Mouse (Mus musculus): ENCODE data around the gene Sh3pxd2b. TPM values are rescaled to one million over a fixed set of nuclear protein-coding genes. Genes with fewer than 3 reads are reported as not detected.

The Sh3pxd2b gene
- polyA plus RNA-seq, 1 experiment from 2014 or later = 28.4 TPM

DNA sequence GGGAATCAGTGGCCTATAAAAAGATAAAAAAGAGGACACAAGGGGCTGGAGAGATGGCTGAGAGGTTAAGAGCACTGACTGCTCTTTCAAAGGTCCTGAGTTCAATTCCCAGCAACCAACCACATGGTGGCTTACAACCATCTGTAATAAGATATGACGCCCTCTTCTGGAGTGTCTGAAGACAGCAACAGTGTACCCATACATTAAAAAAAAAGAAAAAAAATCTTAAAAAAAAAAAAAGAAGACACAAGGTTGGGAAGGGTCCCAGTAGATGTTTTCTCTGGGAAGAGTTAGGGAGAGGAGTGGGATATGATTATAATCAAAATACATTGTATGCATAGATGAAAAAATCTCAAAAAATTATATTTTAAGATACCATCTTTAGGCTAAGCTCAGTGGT is 97.5 kb downstream of the Sh3pxd2b start:
- ATAC-seq (replicated peaks; ENCODE audit: low FRiP score) = no peak
- H3K27me3 ChIP-seq (ENCODE audit: control insufficient read depth, insufficient read depth, low read length) = no peaks in the 10 kb centered on the region
- no peak overlapping the region for H3K4me3 ChIP-seq (ENCODE audit: low read depth, low read length)
- DNase-seq (ENCODE audit: low spot score) = no peak
- H3K4me2 ChIP-seq (ENCODE audit: low read depth, low read length, severe bottlenecking) = no peak overlapping the region
- no peaks in the 10 kb centered on the region for H3K9me3 ChIP-seq (ENCODE audit: control insufficient read depth, low read length)
- H3K9ac ChIP-seq (ENCODE audit: low read length) = no peak overlapping the region
- WGBS = 80% methylated on average over 1 of the region's 1 CpGs
- H3K36me3 ChIP-seq (ENCODE audit: control insufficient read depth, insufficient read depth, low read length) = no peaks in the 10 kb centered on the region
- no peaks in the 10 kb centered on the region; the same call in 1 of the 2 replicates for H3K4me1 ChIP-seq (replicated peaks; ENCODE audit: control insufficient read depth, insufficient read depth, low read length)
- no peak overlapping the region for H3K27ac ChIP-seq (ENCODE audit: low read depth, low read length)

DNA sequence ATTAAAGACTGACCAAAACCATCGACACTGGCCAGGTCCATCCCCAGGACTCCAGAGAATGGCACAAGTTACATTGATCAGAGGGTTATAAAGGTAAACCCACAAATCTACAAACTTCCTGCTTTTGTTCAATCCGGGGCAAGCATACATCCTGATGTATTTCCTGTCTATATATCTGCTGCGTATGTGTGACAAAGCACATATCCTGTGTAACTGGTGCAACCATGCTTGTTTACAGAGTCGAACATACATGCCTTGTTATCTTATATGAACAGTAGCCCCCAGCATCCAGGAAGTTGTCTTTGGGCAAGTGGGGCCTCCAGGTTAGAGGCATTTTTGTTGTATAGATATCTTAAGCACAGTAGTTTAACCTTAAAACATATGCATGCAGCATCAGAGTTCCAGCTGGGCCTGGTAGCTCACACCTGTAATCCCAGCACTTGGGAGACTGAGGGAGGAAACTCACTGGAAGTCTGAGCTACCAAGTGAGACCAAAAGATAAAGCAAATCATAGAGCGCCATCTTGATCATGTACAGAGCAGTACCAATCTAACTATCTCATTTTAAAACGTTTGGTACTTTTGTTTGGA is 98.1 kb downstream of the Sh3pxd2b start:
- WGBS = 88% methylated on average over 6 of the region's 6 CpGs
- DNase-seq (ENCODE audit: low spot score) (no peak), ATAC-seq (replicated peaks; ENCODE audit: low FRiP score) (no peak)
- no peaks in the 10 kb centered on the region for H3K36me3 ChIP-seq (ENCODE audit: control insufficient read depth, insufficient read depth, low read length)
- no peaks in the 10 kb centered on the region; the same call in 1 of the 2 replicates for H3K4me1 ChIP-seq (replicated peaks; ENCODE audit: control insufficient read depth, insufficient read depth, low read length)
- H3K9me3 ChIP-seq (ENCODE audit: control insufficient read depth, low read length) = no peaks in the 10 kb centered on the region
- no peak overlapping the region for H3K9ac ChIP-seq (ENCODE audit: low read length)
- H3K4me3 ChIP-seq (ENCODE audit: low read depth, low read length) = no peak overlapping the region
- H3K4me2 ChIP-seq (ENCODE audit: low read depth, low read length, severe bottlenecking) = no peak overlapping the region
- H3K27me3 ChIP-seq (ENCODE audit: control insufficient read depth, insufficient read depth, low read length) = no peaks in the 10 kb centered on the region
- no peak overlapping the region for H3K27ac ChIP-seq (ENCODE audit: low read depth, low read length)

DNA sequence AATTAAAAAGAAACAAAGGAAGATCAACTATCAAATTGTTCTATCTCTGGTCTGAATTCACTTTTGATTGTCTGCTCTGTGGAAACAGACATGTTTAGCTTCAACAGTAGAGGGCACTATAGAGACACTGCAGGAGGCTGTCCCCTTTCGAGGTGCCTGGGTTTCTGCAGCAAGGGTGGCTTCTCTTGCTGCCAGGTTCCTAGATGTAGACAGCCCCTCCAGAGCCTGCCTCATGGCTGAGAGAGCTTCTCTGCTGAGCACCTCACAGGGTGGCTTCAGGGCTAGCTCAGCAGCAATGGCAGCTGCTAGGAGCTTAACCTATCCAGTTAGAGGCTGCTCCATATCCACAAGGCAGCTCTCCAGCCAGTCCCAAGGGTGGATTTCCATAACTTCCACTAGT is 102.6 kb downstream of the Sh3pxd2b start:
- no peak for ATAC-seq (replicated peaks; ENCODE audit: low FRiP score)

DNA sequence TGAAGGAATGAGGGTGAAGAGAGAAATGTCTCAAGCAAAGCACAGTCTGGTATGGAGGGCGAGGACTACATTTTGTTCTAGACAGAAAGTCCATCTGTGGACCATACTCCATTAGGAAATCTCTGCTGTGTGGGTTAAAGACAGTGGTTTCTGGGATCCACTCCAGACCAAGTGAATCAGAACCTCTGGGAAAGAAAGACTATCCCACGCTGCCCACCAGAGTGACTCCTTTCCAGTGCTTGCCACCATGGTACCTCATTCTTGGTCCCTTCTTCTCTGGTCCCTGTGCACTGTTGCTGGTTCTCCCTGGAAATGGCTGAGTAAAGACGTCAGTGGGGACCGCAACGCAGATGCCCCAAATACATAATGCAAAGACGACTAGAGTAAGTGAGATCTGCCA is 103.7 kb downstream of the Sh3pxd2b start:
- no peak overlapping the region for H3K27ac ChIP-seq (ENCODE audit: low read depth, low read length)
- no peaks in the 10 kb centered on the region for H3K27me3 ChIP-seq (ENCODE audit: control insufficient read depth, insufficient read depth, low read length)
- no peaks in the 10 kb centered on the region for H3K4me1 ChIP-seq (replicated peaks; ENCODE audit: control insufficient read depth, insufficient read depth, low read length)
- H3K36me3 ChIP-seq (ENCODE audit: control insufficient read depth, insufficient read depth, low read length) = no peaks in the 10 kb centered on the region
- H3K9ac ChIP-seq (ENCODE audit: low read length) = no peak overlapping the region
- no peak for ATAC-seq (replicated peaks; ENCODE audit: low FRiP score)
- 94% methylated on average over 6 of the region's 6 CpGs for WGBS
- H3K4me2 ChIP-seq (ENCODE audit: low read depth, low read length, severe bottlenecking) = no peak overlapping the region
- no peak overlapping the region for H3K4me3 ChIP-seq (ENCODE audit: low read depth, low read length)
- H3K9me3 ChIP-seq (ENCODE audit: control insufficient read depth, low read length) = no peaks in the 10 kb centered on the region
- DNase-seq (ENCODE audit: low spot score) = no peak

More for the DNA sequence above, 102.6 kb downstream of the Sh3pxd2b start:
- Histone ChIP-seq H3K4me3 (ENCODE audit: low read depth, low read length) (no peak overlapping the region), H3K27me3 (ENCODE audit: control insufficient read depth, insufficient read depth, low read length) (no peaks in the 10 kb centered on the region), H3K9ac (ENCODE audit: low read length) (no peak overlapping the region), H3K9me3 (ENCODE audit: control insufficient read depth, low read length) (no peaks in the 10 kb centered on the region), H3K4me2 (ENCODE audit: low read depth, low read length, severe bottlenecking) (no peak overlapping the region), H3K27ac (ENCODE audit: low read depth, low read length) (no peak overlapping the region), H3K36me3 (ENCODE audit: control insufficient read depth, insufficient read depth, low read length) (no peaks in the 10 kb centered on the region), H3K4me1 (replicated peaks; ENCODE audit: control insufficient read depth, insufficient read depth, low read length) (no peaks in the 10 kb centered on the region)
- peak; percentile 63 for DNase-seq (ENCODE audit: low spot score)
- WGBS = 0% methylated on average over 1 of the region's 1 CpGs

DNA sequence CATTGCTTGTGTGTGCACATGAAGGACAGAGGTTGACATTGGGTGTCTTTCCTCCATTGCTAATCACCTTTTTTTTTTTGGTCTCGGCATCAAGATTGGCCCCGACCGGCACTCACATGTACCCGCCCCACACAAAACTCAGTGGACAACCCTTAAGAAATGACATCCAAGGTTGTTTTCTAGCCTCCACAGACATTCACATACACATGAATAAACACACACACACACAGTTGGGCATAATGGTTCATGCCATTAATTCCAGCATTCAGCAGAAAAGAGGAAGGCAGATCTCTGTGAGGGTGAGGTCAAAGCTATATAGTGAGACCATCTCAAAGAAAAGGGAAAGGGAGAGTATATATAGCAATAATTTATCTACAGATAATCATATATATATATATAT is 105.1 kb downstream of the Sh3pxd2b start:
- Histone ChIP-seq H3K4me1 (replicated peaks; ENCODE audit: control insufficient read depth, insufficient read depth, low read length) (no peaks in the 10 kb centered on the region), H3K27me3 (ENCODE audit: control insufficient read depth, insufficient read depth, low read length) (no peaks in the 10 kb centered on the region), H3K27ac (ENCODE audit: low read depth, low read length) (no peak overlapping the region), H3K36me3 (ENCODE audit: control insufficient read depth, insufficient read depth, low read length) (no peaks in the 10 kb centered on the region), H3K4me3 (ENCODE audit: low read depth, low read length) (no peak overlapping the region), H3K9me3 (ENCODE audit: control insufficient read depth, low read length) (no peaks in the 10 kb centered on the region), H3K9ac (ENCODE audit: low read length) (no peak overlapping the region), H3K4me2 (ENCODE audit: low read depth, low read length, severe bottlenecking) (no peak overlapping the region)
- 88% methylated on average over 4 of the region's 4 CpGs for WGBS
- no peak for ATAC-seq (replicated peaks; ENCODE audit: low FRiP score)
- no peak for DNase-seq (ENCODE audit: low spot score)

DNA sequence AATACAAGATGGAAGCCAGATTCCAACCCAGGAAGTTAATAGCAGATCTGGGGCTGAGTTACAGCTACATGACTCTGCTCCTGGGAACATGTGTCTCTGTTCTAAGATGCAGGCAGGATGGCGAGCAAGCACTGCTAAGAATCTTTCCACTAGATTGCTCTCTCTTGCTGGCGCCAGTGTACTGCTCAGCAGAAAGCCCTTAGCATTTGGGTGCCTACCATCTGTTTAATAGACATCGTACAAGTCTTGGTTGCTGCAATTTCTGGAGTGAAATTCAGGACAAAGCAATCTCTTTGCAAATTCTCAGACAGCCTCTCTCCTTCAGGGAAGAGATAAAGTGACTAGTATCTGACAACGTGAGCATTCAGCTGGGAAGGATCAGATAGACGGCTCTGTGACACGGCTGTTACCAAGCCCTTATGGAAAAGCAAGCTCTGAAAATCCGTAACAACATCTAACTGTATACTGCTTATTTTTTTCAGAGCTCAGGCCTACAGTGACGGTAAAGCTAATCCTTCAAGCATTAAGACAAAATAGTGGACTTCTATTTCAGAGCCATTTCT is 105.8 kb downstream of the Sh3pxd2b start:
- ATAC-seq (replicated peaks; ENCODE audit: low FRiP score) (no peak), DNase-seq (ENCODE audit: low spot score) (no peak)
- Histone ChIP-seq H3K4me2 (ENCODE audit: low read depth, low read length, severe bottlenecking) (no peak overlapping the region), H3K27me3 (ENCODE audit: control insufficient read depth, insufficient read depth, low read length) (no peaks in the 10 kb centered on the region), H3K4me1 (replicated peaks; ENCODE audit: control insufficient read depth, insufficient read depth, low read length) (no peaks in the 10 kb centered on the region), H3K4me3 (ENCODE audit: low read depth, low read length) (no peak overlapping the region), H3K9me3 (ENCODE audit: control insufficient read depth, low read length) (no peaks in the 10 kb centered on the region), H3K36me3 (ENCODE audit: control insufficient read depth, insufficient read depth, low read length) (no peaks in the 10 kb centered on the region), H3K27ac (ENCODE audit: low read depth, low read length) (no peak overlapping the region), H3K9ac (ENCODE audit: low read length) (no peak overlapping the region)
- WGBS = 54% methylated on average over 8 of the region's 8 CpGs

DNA sequence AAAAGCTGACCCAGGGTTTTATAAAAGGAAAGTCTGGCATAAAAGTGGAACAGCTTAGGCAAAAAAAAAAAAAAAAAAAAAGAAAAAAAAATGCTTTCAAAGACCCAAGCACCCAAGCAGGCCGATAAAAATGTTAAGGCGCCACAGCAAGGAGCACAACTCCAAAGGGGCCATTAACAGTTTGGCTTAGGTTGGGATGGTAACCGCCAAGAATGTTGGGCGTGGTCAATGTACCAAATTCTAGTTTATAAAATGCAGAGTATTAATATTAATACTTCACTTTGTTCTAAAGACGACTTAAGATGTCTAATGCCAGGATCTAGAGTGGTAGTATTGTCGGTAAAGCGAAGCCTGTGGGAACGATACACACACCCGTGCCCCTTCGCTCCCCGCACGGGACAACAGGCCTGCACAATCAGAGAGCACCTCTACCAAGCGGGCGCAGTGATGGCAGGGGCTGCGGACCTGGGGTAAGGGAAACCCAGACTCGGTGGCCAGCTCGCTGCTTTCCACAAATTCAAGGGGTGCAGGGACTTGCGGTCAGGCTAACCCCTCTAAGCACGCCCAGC is 106.7 kb downstream of the Sh3pxd2b start:
- DNase-seq (ENCODE audit: low spot score) = no peak
- ATAC-seq (replicated peaks; ENCODE audit: low FRiP score) = no peak
- peak overlapping the region; percentile 78 for H3K4me2 ChIP-seq (ENCODE audit: low read depth, low read length, severe bottlenecking)
- no peaks in the 10 kb centered on the region for H3K36me3 ChIP-seq (ENCODE audit: control insufficient read depth, insufficient read depth, low read length)
- peak overlapping the region; percentile 97 for H3K9ac ChIP-seq (ENCODE audit: low read length)
- no peaks in the 10 kb centered on the region for H3K9me3 ChIP-seq (ENCODE audit: control insufficient read depth, low read length)
- H3K4me1 ChIP-seq (replicated peaks; ENCODE audit: control insufficient read depth, insufficient read depth, low read length) = no peaks in the 10 kb centered on the region
- WGBS = 1% methylated on average over 19 of the region's 19 CpGs
- 0 out of 2 replicates have a peak overlapping the region, but pooled peaks have one; percentile 28 for H3K27ac ChIP-seq (ENCODE audit: low read depth, low read length)
- no peaks in the 10 kb centered on the region for H3K27me3 ChIP-seq (ENCODE audit: control insufficient read depth, insufficient read depth, low read length)
- peak overlapping the region; percentile 72 for H3K4me3 ChIP-seq (ENCODE audit: low read depth, low read length)

DNA sequence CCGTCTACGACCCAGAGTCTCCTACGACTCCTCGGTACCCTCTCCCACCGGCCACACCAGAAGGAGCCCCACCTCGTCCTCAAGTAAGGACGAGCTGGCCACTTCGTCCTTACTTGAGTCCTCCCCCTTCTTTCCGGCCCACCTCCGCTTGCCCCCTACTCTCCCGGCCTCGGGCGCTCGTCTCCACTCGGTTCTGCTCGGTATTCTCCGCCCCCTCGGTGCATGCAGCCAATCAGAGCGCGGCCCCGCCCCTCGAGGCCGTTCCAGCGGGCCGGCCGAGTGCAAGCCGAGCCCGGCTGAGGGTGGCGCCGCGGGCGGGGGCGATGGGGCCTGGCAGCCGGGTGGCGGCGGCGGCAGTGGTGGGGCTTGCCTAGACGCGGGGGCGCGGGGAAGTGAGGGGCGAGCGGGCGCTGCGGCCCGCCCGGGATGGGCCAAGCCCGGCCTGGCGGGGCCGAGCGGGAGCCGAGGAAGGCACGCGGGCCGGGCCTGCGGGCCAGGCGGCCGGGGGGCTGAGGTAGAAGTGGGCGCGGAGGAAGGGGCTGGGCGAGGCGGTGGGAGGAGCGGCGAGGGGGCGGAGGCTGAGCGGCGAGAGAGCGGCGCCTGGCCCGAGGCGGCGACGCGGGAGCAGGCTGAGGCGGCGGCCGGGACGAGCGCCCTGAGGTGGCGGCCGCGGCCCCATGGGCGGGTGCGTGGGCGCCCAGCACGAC is 107.3 kb downstream of the Sh3pxd2b start, which contains the start of gene Ubtd2:
TSS of gene Ubtd2 (plus strand) at position 571 of the 707 bp plus-strand sequence.
- peak within 1 kb of the TSS; percentile 72 for H3K4me3 ChIP-seq (ENCODE audit: low read depth, low read length)
- ATAC-seq (replicated peaks; ENCODE audit: low FRiP score) = peak; percentile 98

More for the DNA sequence above, 107.3 kb downstream of the Sh3pxd2b start, which contains the start of gene Ubtd2:
- Histone ChIP-seq H3K9ac (ENCODE audit: low read length) (peak within 1 kb of the TSS; percentile 97), H3K4me2 (ENCODE audit: low read depth, low read length, severe bottlenecking) (peak within 1 kb of the TSS; percentile 78), H3K27me3 (ENCODE audit: control insufficient read depth, insufficient read depth, low read length) (no peaks in the 10 kb centered on the region), H3K36me3 (ENCODE audit: control insufficient read depth, insufficient read depth, low read length) (no peaks in the 10 kb centered on the region), H3K27ac (ENCODE audit: low read depth, low read length) (peak within 1 kb of the TSS; percentile 93), H3K9me3 (ENCODE audit: control insufficient read depth, low read length) (no peaks in the 10 kb centered on the region), H3K4me1 (replicated peaks; ENCODE audit: control insufficient read depth, insufficient read depth, low read length) (no peaks in the 10 kb centered on the region)
- under 1% methylated on average over 64 of the region's 86 CpGs for WGBS
- DNase-seq (ENCODE audit: low spot score) = peak; percentile 99
